Mouse (Mus musculus): ENCODE results near the gene Pa2g4. TPM values are rescaled to one million over a fixed set of nuclear protein-coding genes. Genes with fewer than 3 reads are reported as not detected.

The Pa2g4 gene
- total RNA-seq, 2 experiments from 2014 or later, result 65.8 to 72.9 TPM

Small RNA genes within 50 kb of the gene (microRNA-seq; reads per million reads assigned to microRNA genes)
- gene Gm47275 (0 reads per million in 2 experiments), gene Mir6916 (0 reads per million in 2 experiments), gene Mir6917 (0.32 to 0.75 reads per million in 2 experiments)

Other genes with a start within 250 kb of the Pa2g4 start
- 10 to 100 TPM; 62.5 to 71.7 TPM for gene Cnpy2, start 243.5 kb downstream of the Pa2g4 start, total RNA-seq (2021)
- 100 to 1,000 TPM; 483 to 549 TPM for gene Cs, start 228.3 kb downstream of the Pa2g4 start, total RNA-seq (2021)
- gene Coq10a, start 197.0 kb downstream of the Pa2g4 start, total RNA-seq (2021), result 100 to 1,000 TPM; 170 to 198 TPM
- gene Ankrd52, start 188.9 kb downstream of the Pa2g4 start, total RNA-seq (2021), result 10 to 100 TPM; 47.3 to 50.9 TPM
- not detected for gene Slc39a5, start 164.8 kb downstream of the Pa2g4 start, total RNA-seq (2021)
- gene Nabp2, start 154.5 kb downstream of the Pa2g4 start, total RNA-seq (2021), result 10 to 100 TPM; 50.7 to 51.3 TPM
- gene Rnf41, start 154.3 kb downstream of the Pa2g4 start, total RNA-seq (2021), result 10 to 100 TPM; 16.4 to 19.1 TPM
- gene Smarcc2, start 106.7 kb downstream of the Pa2g4 start, total RNA-seq (2021), result 10 to 100 TPM; 47.0 to 62.8 TPM
- 100 to 1,000 TPM; 305 to 356 TPM for gene Myl6, start 71.8 kb downstream of the Pa2g4 start, total RNA-seq (2021)
- gene Myl6b, start 67.3 kb downstream of the Pa2g4 start, total RNA-seq (2021), result 100 to 1,000 TPM in 1 of 2 experiments, 10 to 100 TPM in 1; 68.8 to 101 TPM
- 10 to 100 TPM; 22.5 to 30.4 TPM for gene Esyt1, start 40.1 kb downstream of the Pa2g4 start, total RNA-seq (2021)
- gene Zc3h10, start 18.2 kb downstream of the Pa2g4 start, total RNA-seq (2021), result 1 to 10 TPM; 5.2 to 6.3 TPM
- gene Rpl41, start 16.7 kb downstream of the Pa2g4 start, total RNA-seq (2021), result 1,000 to 10,000 TPM; 1,962 to 2,082 TPM
- 1 to 10 TPM; 7.7 to 9.0 TPM for gene Erbb3, start 23.7 kb upstream of the Pa2g4 start, total RNA-seq (2021)
- gene Rps26, start 60.8 kb upstream of the Pa2g4 start, total RNA-seq (2021), result 100 to 1,000 TPM; 637 to 651 TPM
- under 1 TPM; 0.54 to 0.63 TPM for gene Ikzf4, start 80.0 kb upstream of the Pa2g4 start, total RNA-seq (2021)
- 10 to 100 TPM in 1 of 2 experiments, 1 to 10 TPM in 1; 9.3 to 11.0 TPM for gene Suox, start 108.1 kb upstream of the Pa2g4 start, total RNA-seq (2021)
- gene Rab5b, start 130.3 kb upstream of the Pa2g4 start, total RNA-seq (2021), result 10 to 100 TPM; 82.7 to 83.2 TPM
- 1 to 10 TPM; 2.1 to 2.4 TPM for gene Pmel, start 138.2 kb upstream of the Pa2g4 start, total RNA-seq (2021)
- gene Cdk2, start 139.0 kb upstream of the Pa2g4 start, total RNA-seq (2021), result 10 to 100 TPM; 14.0 to 18.8 TPM
- 1 to 10 TPM; 7.1 to 8.8 TPM for gene Dgka, start 178.9 kb upstream of the Pa2g4 start, total RNA-seq (2021)
- gene Pym1, start 181.9 kb upstream of the Pa2g4 start, total RNA-seq (2021), result 10 to 100 TPM; 13.7 to 14.9 TPM
- gene Mmp19, start 224.9 kb upstream of the Pa2g4 start, total RNA-seq (2021), result 1 to 10 TPM; 2.8 to 3.8 TPM
- gene Dnajc14, start 238.1 kb upstream of the Pa2g4 start, total RNA-seq (2021), result 10 to 100 TPM; 28.9 to 34.6 TPM
- gene Tmem198b, start 238.4 kb upstream of the Pa2g4 start, total RNA-seq (2021), result 10 to 100 TPM in 1 of 2 experiments, 1 to 10 TPM in 1; 7.4 to 10.8 TPM

Measured in gastrocnemius, postnatal 10 days (tissue).